Mouse (Mus musculus): ENCODE data around the gene Focad. TPM values are rescaled to one million over a fixed set of nuclear protein-coding genes. Genes with fewer than 3 reads are reported as not detected.

Focad gene
- polyA plus RNA-seq, 1 experiment from 2014 or later: 6.5 TPM

DNA sequence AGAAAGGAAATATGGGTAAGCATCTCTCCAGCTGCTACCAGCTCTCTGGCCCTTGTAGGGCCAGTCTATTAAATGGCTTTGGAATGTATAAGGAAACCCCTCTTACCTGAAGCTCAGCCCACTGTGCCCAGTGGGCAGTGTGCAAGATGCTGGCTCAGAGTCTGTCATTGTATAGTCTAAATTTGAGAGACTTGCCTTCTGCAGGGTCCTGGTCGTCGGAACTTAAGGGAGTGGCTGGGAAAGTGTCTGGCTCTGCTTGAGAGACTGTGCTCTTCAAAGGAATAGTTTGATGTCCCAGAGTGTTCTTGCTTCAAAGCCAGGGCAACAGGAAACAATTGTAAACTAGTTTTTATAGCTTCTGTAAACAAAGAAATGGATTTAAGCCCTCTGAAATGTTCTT lies 41.5 kb downstream of the Focad start:
- DNase-seq (ENCODE audit: low spot score): no peak
- H3K27ac ChIP-seq (replicated peaks): no peak overlapping the region
- TF ChIP-seq EP300 (optimal IDR thresholded peaks at IDR 0.05) (no peak), CTCF (IDR thresholded peaks at IDR 0.05; ENCODE audit: low read depth) (no peak)

GRCm38 (mm10) chr4:88136528-88136927 lies 42.1 kb downstream of the Focad start:
- no peaks in the 10 kb centered on the region for H3K4me1 ChIP-seq (replicated peaks; ENCODE audit: control insufficient read depth, insufficient read depth)
- H3K36me3 ChIP-seq (ENCODE audit: control insufficient read depth, insufficient read depth, low read length): no peaks in the 10 kb centered on the region
- no peak for ATAC-seq (ENCODE audit: low FRiP score, low TSS enrichment)
- 40% methylated on average over 4 of the region's 4 CpGs for WGBS
- no peak overlapping the region for H3K9ac ChIP-seq (ENCODE audit: low read length)
- no peak for DNase-seq (ENCODE audit: low spot score)
- no peaks in the 10 kb centered on the region for H3K27me3 ChIP-seq (ENCODE audit: control insufficient read depth, insufficient read depth, low read length)
- no peaks in the 10 kb centered on the region for H3K9me3 ChIP-seq (ENCODE audit: control insufficient read depth, low read length)
- TF ChIP-seq CTCF (IDR thresholded peaks at IDR 0.05; ENCODE audit: low read depth) (no peak), EP300 (optimal IDR thresholded peaks at IDR 0.05) (no peak)
- H3K27ac ChIP-seq (replicated peaks): no peak overlapping the region
- H3K4me3 ChIP-seq (ENCODE audit: low read depth, low read length): no peak overlapping the region
- no peak overlapping the region for H3K4me2 ChIP-seq (replicated peaks; ENCODE audit: low read depth)

More for the DNA sequence above, 41.5 kb downstream of the Focad start:
- no peak overlapping the region for H3K4me3 ChIP-seq (ENCODE audit: low read depth, low read length)
- no peak overlapping the region for H3K9ac ChIP-seq (ENCODE audit: low read length)
- ATAC-seq (ENCODE audit: low FRiP score, low TSS enrichment): no peak
- H3K4me1 ChIP-seq (replicated peaks; ENCODE audit: control insufficient read depth, insufficient read depth): no peaks in the 10 kb centered on the region
- WGBS: 18% methylated on average over 2 of the region's 2 CpGs
- no peaks in the 10 kb centered on the region for H3K36me3 ChIP-seq (ENCODE audit: control insufficient read depth, insufficient read depth, low read length)
- H3K4me2 ChIP-seq (replicated peaks; ENCODE audit: low read depth): no peak overlapping the region
- no peaks in the 10 kb centered on the region for H3K27me3 ChIP-seq (ENCODE audit: control insufficient read depth, insufficient read depth, low read length)
- H3K9me3 ChIP-seq (ENCODE audit: control insufficient read depth, low read length): no peaks in the 10 kb centered on the region

DNA sequence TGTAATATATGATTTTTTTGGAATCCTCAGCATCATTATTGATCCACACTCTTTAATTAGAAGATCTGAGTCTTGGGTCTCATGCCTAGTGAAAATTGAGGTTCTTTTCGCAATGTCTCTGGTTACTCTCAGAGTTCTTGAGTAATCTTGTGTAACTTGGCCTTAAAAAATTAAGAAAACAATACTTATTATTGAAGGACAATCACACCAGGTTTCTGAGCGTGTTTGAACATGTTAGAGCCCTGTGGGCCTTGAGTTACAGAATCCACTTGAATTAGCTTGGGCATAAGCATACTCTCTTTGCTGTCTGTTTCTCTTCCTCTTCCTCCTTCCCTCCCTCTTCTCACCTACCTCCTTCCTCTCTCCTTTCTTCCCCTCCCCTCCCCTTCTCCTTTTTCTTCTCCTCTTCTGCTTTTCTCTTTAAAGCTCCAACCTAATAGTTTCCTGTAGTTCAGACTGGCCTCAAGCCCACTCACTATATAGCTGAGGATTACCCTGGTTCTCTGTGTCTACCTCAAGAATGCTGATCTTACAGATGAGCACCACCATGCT lies 44.0 kb downstream of the Focad start:
- no peak overlapping the region for H3K27ac ChIP-seq (replicated peaks)
- WGBS: 90% methylated on average over 2 of the region's 2 CpGs
- no peak for DNase-seq (ENCODE audit: low spot score)
- H3K9ac ChIP-seq (ENCODE audit: low read length): no peak overlapping the region
- H3K4me3 ChIP-seq (ENCODE audit: low read depth, low read length): no peak overlapping the region
- H3K9me3 ChIP-seq (ENCODE audit: control insufficient read depth, low read length): no peaks in the 10 kb centered on the region
- no peaks in the 10 kb centered on the region for H3K27me3 ChIP-seq (ENCODE audit: control insufficient read depth, insufficient read depth, low read length)
- no peak overlapping the region for H3K4me2 ChIP-seq (replicated peaks; ENCODE audit: low read depth)
- TF ChIP-seq CTCF (IDR thresholded peaks at IDR 0.05; ENCODE audit: low read depth) (no peak), EP300 (optimal IDR thresholded peaks at IDR 0.05) (no peak)
- H3K4me1 ChIP-seq (replicated peaks; ENCODE audit: control insufficient read depth, insufficient read depth): no peaks in the 10 kb centered on the region
- H3K36me3 ChIP-seq (ENCODE audit: control insufficient read depth, insufficient read depth, low read length): no peaks in the 10 kb centered on the region
- no peak for ATAC-seq (ENCODE audit: low FRiP score, low TSS enrichment)

- no peak for DNase-seq (ENCODE audit: low spot score)
These were observed 55.0 kb downstream of the Focad start for GRCm38 (mm10) chr4:88149462-88149861.

GRCm38 (mm10) chr4:88155490-88156160 lies 61.2 kb downstream of the Focad start:
- WGBS: 59% methylated on average over 3 of the region's 3 CpGs
- peak; percentile 16 for DNase-seq (ENCODE audit: low spot score)

More at GRCm38 (mm10) chr4:88149462-88149861, 55.0 kb downstream of the Focad start:
- Histone ChIP-seq H3K9ac (ENCODE audit: low read length) (no peak overlapping the region), H3K4me1 (replicated peaks; ENCODE audit: control insufficient read depth, insufficient read depth) (no peaks in the 10 kb centered on the region), H3K27ac (replicated peaks) (no peak overlapping the region), H3K36me3 (ENCODE audit: control insufficient read depth, insufficient read depth, low read length) (no peaks in the 10 kb centered on the region), H3K4me3 (ENCODE audit: low read depth, low read length) (no peak overlapping the region), H3K4me2 (replicated peaks; ENCODE audit: low read depth) (no peak overlapping the region), H3K9me3 (ENCODE audit: control insufficient read depth, low read length) (no peaks in the 10 kb centered on the region), H3K27me3 (ENCODE audit: control insufficient read depth, insufficient read depth, low read length) (no peaks in the 10 kb centered on the region)
- ATAC-seq (ENCODE audit: low FRiP score, low TSS enrichment): no peak
- TF ChIP-seq CTCF (IDR thresholded peaks at IDR 0.05; ENCODE audit: low read depth): no peak
- TF ChIP-seq EP300 (optimal IDR thresholded peaks at IDR 0.05): no peak
- WGBS: 48% methylated on average over 1 of the region's 1 CpGs

GRCm38 (mm10) chr4:88156961-88157360 lies 62.5 kb downstream of the Focad start:
- Histone ChIP-seq H3K4me3 (ENCODE audit: low read depth, low read length) (no peak overlapping the region), H3K9me3 (ENCODE audit: control insufficient read depth, low read length) (no peaks in the 10 kb centered on the region), H3K9ac (ENCODE audit: low read length) (no peak overlapping the region), H3K4me2 (replicated peaks; ENCODE audit: low read depth) (no peak overlapping the region), H3K4me1 (replicated peaks; ENCODE audit: control insufficient read depth, insufficient read depth) (no peaks in the 10 kb centered on the region), H3K27me3 (ENCODE audit: control insufficient read depth, insufficient read depth, low read length) (no peaks in the 10 kb centered on the region), H3K27ac (replicated peaks) (no peak overlapping the region), H3K36me3 (ENCODE audit: control insufficient read depth, insufficient read depth, low read length) (no peaks in the 10 kb centered on the region)
- DNase-seq (ENCODE audit: low spot score): no peak
- no peak for ATAC-seq (ENCODE audit: low FRiP score, low TSS enrichment)
- TF ChIP-seq EP300 (optimal IDR thresholded peaks at IDR 0.05) (no peak), CTCF (IDR thresholded peaks at IDR 0.05; ENCODE audit: low read depth) (no peak)
- 80% methylated on average over 5 of the region's 5 CpGs for WGBS

More at GRCm38 (mm10) chr4:88155490-88156160, 61.2 kb downstream of the Focad start:
- H3K4me2 ChIP-seq (replicated peaks; ENCODE audit: low read depth): no peak overlapping the region
- no peak overlapping the region for H3K27ac ChIP-seq (replicated peaks)
- peak; percentile 53; the same call in 1 of the 2 replicates for ATAC-seq (ENCODE audit: low FRiP score, low TSS enrichment)
- no peaks in the 10 kb centered on the region for H3K27me3 ChIP-seq (ENCODE audit: control insufficient read depth, insufficient read depth, low read length)
- no peaks in the 10 kb centered on the region for H3K4me1 ChIP-seq (replicated peaks; ENCODE audit: control insufficient read depth, insufficient read depth)
- no peaks in the 10 kb centered on the region for H3K36me3 ChIP-seq (ENCODE audit: control insufficient read depth, insufficient read depth, low read length)
- H3K4me3 ChIP-seq (ENCODE audit: low read depth, low read length): no peak overlapping the region
- no peak overlapping the region for H3K9ac ChIP-seq (ENCODE audit: low read length)
- no peak for TF ChIP-seq EP300 (optimal IDR thresholded peaks at IDR 0.05)
- no peak for TF ChIP-seq CTCF (IDR thresholded peaks at IDR 0.05; ENCODE audit: low read depth)
- H3K9me3 ChIP-seq (ENCODE audit: control insufficient read depth, low read length): no peaks in the 10 kb centered on the region
